Mouse (Mus musculus) heart, embryonic 13.5 days (tissue): Measurements from ENCODE around the gene 4930595D18Rik. TPM values are rescaled to one million over a fixed set of nuclear protein-coding genes. Genes with fewer than 3 reads are reported as not detected.
A peak's percentile ranks its signal among the peaks of the same experiment; 100 is the strongest.

ENCODE experiments used
- ATAC-seq: fragments of 200-750 bp; cut with Nextera tagmentation; 2 replicates; pipeline ENCODE4 v1.8.0; 2017; ENCODE audit warnings: moderate TSS enrichment; ENCODE audit not compliant: insufficient number of reproducible peaks, low FRiP score, low TSS enrichment; ENCODE audit errors: extremely low read depth
- H3K27ac ChIP-seq: fragments of 300-500 bp; sonication (generic); replicated peaks from 2 replicates; pipeline ENCODE4 v1.5.1; 2015; ENCODE audit warnings: moderate library complexity, mild to moderate bottlenecking, inconsistent platforms
- H3K27me3 ChIP-seq: fragments of 300-500 bp; sonication (generic); replicated peaks from 2 replicates; pipeline ENCODE4 v1.6.1; 2015; ENCODE audit warnings: mild to moderate bottlenecking, inconsistent platforms
- H3K36me3 ChIP-seq: fragments of 300-500 bp; sonication (generic); 2 replicates; pipeline ENCODE4 v1.6.1; 2015; ENCODE audit warnings: mild to moderate bottlenecking, inconsistent platforms
- H3K4me1 ChIP-seq: fragments of 300-500 bp; sonication (generic); 2 replicates; pipeline ENCODE4 v1.6.1; 2015; ENCODE audit warnings: inconsistent platforms
- H3K4me2 ChIP-seq: fragments of 300-500 bp; sonication (generic); 2 replicates; pipeline ENCODE4 v1.6.1; 2015; ENCODE audit warnings: inconsistent platforms, mild to moderate bottlenecking, moderate library complexity
- H3K4me3 ChIP-seq: fragments of 300-500 bp; sonication (generic); 2 replicates; pipeline ENCODE4 v1.5.1; 2015; ENCODE audit warnings: moderate library complexity, mild to moderate bottlenecking, inconsistent platforms
- H3K9ac ChIP-seq: fragments of 300-500 bp; sonication (generic); 2 replicates; pipeline ENCODE4 v1.6.1; 2015; ENCODE audit warnings: inconsistent platforms, mild to moderate bottlenecking, moderate library complexity
- H3K9me3 ChIP-seq: fragments of 300-500 bp; sonication (generic); 2 replicates; pipeline ENCODE4 v1.6.1; 2016; ENCODE audit warnings: inconsistent platforms
- WGBS: fragments of 180-500 bp; shearing (Covaris S2); methylation state at CpG from one replicate; pipeline ENCODE4 v1.1.7; 2015; ENCODE audit warnings: mixed read lengths; 5-methylcytosine and 5-hydroxymethylcytosine counted together
- polyA plus RNA-seq: library from polyadenylated mRNA; unstranded; fragments of >200 nt; fragmentation: Nextera tagmentation; extraction: Ambion mirVana; gene quantifications from 2 replicates; pipeline ENCODE4 v1.2.1, GENCODE M21; 2015

The 4930595D18Rik gene
- polyA plus RNA-seq, 1 experiment from 2014 or later: not detected

DNA sequence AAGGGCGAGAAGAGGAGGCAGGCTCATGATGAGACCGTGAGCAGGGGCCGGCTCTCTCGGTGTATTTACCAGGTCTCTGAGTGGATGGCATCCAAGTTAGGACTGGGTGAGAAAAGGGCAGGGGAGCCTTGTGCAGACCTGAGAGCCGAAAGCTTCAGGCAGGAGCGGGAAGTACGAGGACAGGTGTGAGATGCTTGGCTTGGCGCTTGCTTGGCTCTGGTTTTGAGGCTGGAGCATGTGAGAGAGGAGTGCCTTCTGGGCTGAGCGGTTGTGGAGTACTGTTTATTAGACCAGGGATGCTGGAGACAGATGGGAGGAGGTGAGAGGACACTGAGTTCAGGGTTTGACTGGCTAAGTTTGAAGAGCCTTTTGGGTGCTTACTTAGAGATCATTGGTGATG, 9.0 kb upstream of the 4930595D18Rik start:
- H3K9ac ChIP-seq: no peak overlapping the region
- no peaks in the 10 kb centered on the region for H3K27me3 ChIP-seq
- WGBS: 69% methylated on average over 9 of the region's 9 CpGs
- 0 out of 2 replicates have a peak, but pooled peaks cover 3% of the 10 kb centered on the region for H3K36me3 ChIP-seq
- H3K4me1 ChIP-seq: 0 out of 2 replicates have a peak, but pooled peaks cover 11% of the 10 kb centered on the region
- H3K4me3 ChIP-seq: no peak overlapping the region
- H3K9me3 ChIP-seq: no peaks in the 10 kb centered on the region
- no peak for ATAC-seq
- no peak overlapping the region for H3K4me2 ChIP-seq
- H3K27ac ChIP-seq: no peak overlapping the region

GRCm38 (mm10) chr12:111192777-111193176, 8.5 kb upstream of the 4930595D18Rik start:
- WGBS: 69% methylated on average over 6 of the region's 6 CpGs
- Histone ChIP-seq H3K36me3 (0 out of 2 replicates have a peak, but pooled peaks cover 3% of the 10 kb centered on the region), H3K9ac (no peak overlapping the region), H3K4me2 (no peak overlapping the region), H3K4me1 (peaks cover 11% of the 10 kb centered on the region; the same call in 1 of the 2 replicates), H3K9me3 (no peaks in the 10 kb centered on the region), H3K4me3 (no peak overlapping the region), H3K27ac (no peak overlapping the region), H3K27me3 (no peaks in the 10 kb centered on the region)
- no peak for ATAC-seq

GRCm38 (mm10) chr12:111190891-111191290, 6.6 kb upstream of the 4930595D18Rik start:
- WGBS: 63% methylated on average over 2 of the region's 2 CpGs
- no peak for ATAC-seq
- Histone ChIP-seq H3K4me3 (no peak overlapping the region), H3K9ac (no peak overlapping the region), H3K4me2 (no peak overlapping the region), H3K27me3 (no peaks in the 10 kb centered on the region), H3K9me3 (no peaks in the 10 kb centered on the region), H3K27ac (no peak overlapping the region), H3K36me3 (0 out of 2 replicates have a peak, but pooled peaks cover 3% of the 10 kb centered on the region), H3K4me1 (peaks cover 29% of the 10 kb centered on the region)

GRCm38 (mm10) chr12:111190355-111190754, 6.1 kb upstream of the 4930595D18Rik start:
- H3K4me3 ChIP-seq: no peak overlapping the region
- no peaks in the 10 kb centered on the region for H3K27me3 ChIP-seq
- no peaks in the 10 kb centered on the region for H3K9me3 ChIP-seq
- no peak overlapping the region for H3K4me2 ChIP-seq
- no peak overlapping the region for H3K27ac ChIP-seq
- 86% methylated on average over 5 of the region's 5 CpGs for WGBS
- peaks cover 34% of the 10 kb centered on the region for H3K4me1 ChIP-seq
- H3K36me3 ChIP-seq: 0 out of 2 replicates have a peak, but pooled peaks cover 3% of the 10 kb centered on the region
- no peak overlapping the region for H3K9ac ChIP-seq
- ATAC-seq: no peak

DNA sequence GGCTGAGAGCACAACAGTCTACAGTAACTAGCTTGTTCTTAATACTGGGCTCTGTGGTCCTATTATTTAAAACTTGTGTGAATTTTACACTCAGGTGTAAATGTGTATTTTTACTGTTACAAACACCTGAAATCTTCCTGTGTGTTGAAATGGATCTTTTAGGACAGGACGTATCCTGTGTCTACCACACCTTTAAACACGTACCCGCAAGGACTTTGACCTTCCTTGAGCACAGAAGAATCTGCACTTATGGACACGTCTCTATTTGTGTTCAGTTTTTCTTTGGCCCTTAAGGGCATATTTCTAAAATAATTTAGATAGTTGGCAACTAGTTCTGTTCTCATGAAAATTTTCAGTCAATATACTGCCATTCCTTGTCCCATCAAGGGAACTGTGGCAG, 4.0 kb upstream of the 4930595D18Rik start:
- no peak for ATAC-seq
- no peaks in the 10 kb centered on the region for H3K27me3 ChIP-seq
- 0 out of 2 replicates have a peak, but pooled peaks cover 3% of the 10 kb centered on the region for H3K36me3 ChIP-seq
- H3K9ac ChIP-seq: no peak overlapping the region
- peaks cover 40% of the 10 kb centered on the region for H3K4me1 ChIP-seq
- H3K9me3 ChIP-seq: no peaks in the 10 kb centered on the region
- no peak overlapping the region for H3K27ac ChIP-seq
- no peak overlapping the region for H3K4me2 ChIP-seq
- no peak overlapping the region for H3K4me3 ChIP-seq
- 91% methylated on average over 4 of the region's 4 CpGs for WGBS

DNA sequence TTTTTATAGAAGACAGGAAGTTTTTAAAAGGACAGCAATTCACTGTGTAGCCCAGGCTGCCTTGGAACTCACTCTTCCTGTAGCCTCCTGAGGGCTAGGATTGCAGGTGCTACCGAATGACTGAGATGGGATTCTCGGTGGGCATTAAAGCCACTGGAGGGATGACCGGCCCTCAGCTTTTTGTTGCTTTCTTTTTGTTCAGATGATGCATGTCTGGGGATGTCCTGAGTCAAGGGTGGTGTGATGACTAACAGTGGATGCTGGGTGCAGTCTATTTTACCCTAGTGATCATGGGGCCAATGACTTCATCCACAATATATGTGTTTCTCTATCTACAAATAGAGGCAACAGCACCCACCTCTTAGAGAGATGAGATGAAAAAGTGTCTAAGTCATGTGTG, 2.7 kb upstream of the 4930595D18Rik start:
- Histone ChIP-seq H3K9me3 (no peaks in the 10 kb centered on the region), H3K4me1 (peaks cover 32% of the 10 kb centered on the region), H3K4me2 (no peak overlapping the region), H3K27me3 (no peaks in the 10 kb centered on the region), H3K4me3 (no peak overlapping the region), H3K27ac (no peak overlapping the region), H3K36me3 (0 out of 2 replicates have a peak, but pooled peaks cover 3% of the 10 kb centered on the region), H3K9ac (no peak overlapping the region)
- 77% methylated on average over 3 of the region's 3 CpGs for WGBS
- ATAC-seq: no peak

GRCm38 (mm10) chr12:111182378-111182777, 1.9 kb downstream of the 4930595D18Rik start:
- Histone ChIP-seq H3K36me3 (peaks cover 3% of the 10 kb centered on the region; the same call in 1 of the 2 replicates), H3K9me3 (no peaks in the 10 kb centered on the region), H3K4me1 (peaks cover 28% of the 10 kb centered on the region), H3K4me3 (no peak overlapping the region), H3K27ac (no peak overlapping the region), H3K4me2 (no peak overlapping the region), H3K27me3 (no peaks in the 10 kb centered on the region), H3K9ac (no peak overlapping the region)
- ATAC-seq: no peak
- 85% methylated on average over 6 of the region's 6 CpGs for WGBS

GRCm38 (mm10) chr12:111181848-111182247, 2.4 kb downstream of the 4930595D18Rik start:
- ATAC-seq: no peak
- H3K9me3 ChIP-seq: no peaks in the 10 kb centered on the region

DNA sequence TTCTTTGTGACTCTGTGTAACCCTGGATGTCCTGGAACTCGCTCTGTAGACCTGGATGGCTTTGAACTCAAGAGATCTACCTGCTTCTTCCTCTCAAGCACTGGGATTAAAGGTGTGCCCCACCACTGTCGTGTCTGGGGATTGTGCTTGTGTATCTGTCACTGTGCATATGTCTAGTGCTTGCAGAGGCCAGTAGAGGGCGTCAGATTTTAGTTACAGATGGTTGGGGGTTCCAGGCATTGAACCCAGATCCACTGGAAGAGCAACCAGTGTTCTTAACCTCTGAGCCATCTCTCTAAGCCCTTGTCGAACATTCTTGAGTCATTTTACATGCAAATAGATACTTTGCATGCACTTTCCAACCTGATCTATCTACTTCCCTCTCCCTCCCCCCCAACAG, 5.5 kb downstream of the 4930595D18Rik start:
- no peak overlapping the region for H3K4me2 ChIP-seq
- 65% methylated on average over 4 of the region's 4 CpGs for WGBS
- H3K27me3 ChIP-seq: no peaks in the 10 kb centered on the region
- H3K4me3 ChIP-seq: no peak overlapping the region
- ATAC-seq: no peak
- H3K9ac ChIP-seq: no peak overlapping the region
- H3K27ac ChIP-seq: no peak overlapping the region
- H3K4me1 ChIP-seq: no peaks in the 10 kb centered on the region
- H3K9me3 ChIP-seq: no peaks in the 10 kb centered on the region
- peaks cover 3% of the 10 kb centered on the region; the same call in 1 of the 2 replicates for H3K36me3 ChIP-seq

More at GRCm38 (mm10) chr12:111181848-111182247, 2.4 kb downstream of the 4930595D18Rik start:
- H3K27ac ChIP-seq: no peak overlapping the region
- peaks cover 3% of the 10 kb centered on the region; the same call in 1 of the 2 replicates for H3K36me3 ChIP-seq
- no peak overlapping the region for H3K9ac ChIP-seq
- no peak overlapping the region for H3K4me3 ChIP-seq
- 75% methylated on average over 5 of the region's 5 CpGs for WGBS
- peaks cover 22% of the 10 kb centered on the region for H3K4me1 ChIP-seq
- H3K4me2 ChIP-seq: no peak overlapping the region
- no peaks in the 10 kb centered on the region for H3K27me3 ChIP-seq

- no peak overlapping the region for H3K9ac ChIP-seq
- H3K27ac ChIP-seq: no peak overlapping the region
- no peaks in the 10 kb centered on the region for H3K27me3 ChIP-seq
- H3K4me1 ChIP-seq: peaks cover 30% of the 10 kb centered on the region
- no peak overlapping the region for H3K4me2 ChIP-seq
- no peak overlapping the region for H3K4me3 ChIP-seq
- ATAC-seq: no peak
- peaks cover 5% of the 10 kb centered on the region; the same call in 1 of the 2 replicates for H3K36me3 ChIP-seq
- no peaks in the 10 kb centered on the region for H3K9me3 ChIP-seq
- 88% methylated on average over 4 of the region's 4 CpGs for WGBS
These were observed 15.4 kb downstream of the 4930595D18Rik start for GRCm38 (mm10) chr12:111168891-111169290.

DNA sequence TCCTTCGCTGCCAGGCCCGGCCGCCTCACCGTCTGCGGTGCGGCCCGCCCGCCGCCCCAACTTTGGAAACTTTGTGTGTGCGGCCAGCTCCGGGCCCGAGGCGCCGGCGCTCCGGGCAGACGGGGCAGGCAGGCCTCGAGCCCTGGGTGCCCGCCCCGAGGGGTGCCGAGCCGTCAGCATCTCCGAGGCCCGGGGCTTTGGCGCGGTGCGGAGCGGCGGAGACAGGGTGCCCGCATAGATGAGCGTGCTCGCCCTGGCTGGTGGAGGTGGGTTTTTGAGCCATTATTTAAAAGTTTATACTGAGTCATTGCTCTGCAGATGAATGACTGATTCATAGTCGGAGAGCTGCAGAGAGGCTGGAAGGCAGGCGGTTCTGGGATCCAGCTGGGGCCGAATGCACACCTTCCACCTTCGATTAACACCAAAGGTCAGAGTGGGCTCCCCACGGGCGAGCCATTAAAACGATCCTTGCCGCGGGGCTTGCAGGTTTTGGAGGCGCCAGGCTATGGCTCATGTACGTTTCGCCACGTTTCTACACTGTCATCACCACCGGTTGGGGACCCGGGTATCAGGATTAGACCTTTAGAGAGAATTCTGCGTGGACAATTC, 17.5 kb downstream of the 4930595D18Rik start:
- Histone ChIP-seq H3K4me2 (peak overlapping the region; percentile 96), H3K27ac (peak overlapping the region; percentile 81), H3K36me3 (peaks cover 4% of the 10 kb centered on the region; the same call in 1 of the 2 replicates), H3K4me3 (peak overlapping the region; percentile 79), H3K9me3 (no peaks in the 10 kb centered on the region), H3K9ac (peak overlapping the region; percentile 93), H3K4me1 (peaks cover 45% of the 10 kb centered on the region), H3K27me3 (no peaks in the 10 kb centered on the region)
- no peak for ATAC-seq
- under 1% methylated on average over 44 of the region's 48 CpGs for WGBS
